Mouse (Mus musculus) MEL (cell line): Measurements from ENCODE around the gene Map1s. TPM values are rescaled to one million over a fixed set of nuclear protein-coding genes. Genes with fewer than 3 reads are reported as not detected.
A peak's percentile ranks its signal among the peaks of the same experiment; 100 is the strongest.

Experiments
- DNase-seq: peaks from one replicate; pipeline ENCODE4 v3.0.0; 2011; ENCODE audit warnings: low read depth, low spot score
- H3K27ac ChIP-seq: 2 replicates; pipeline ENCODE4 v1.5.1; 2012; ENCODE audit warnings: low read depth, mild to moderate bottlenecking, control low read depth, low read length, moderate library complexity; ENCODE audit not compliant: control insufficient read depth
- H3K27me3 ChIP-seq, 2 experiments: fragments of 150-350 bp in 1 of 2; sonication (generic) in 1 of 2; 2 replicates each; pipeline ENCODE4 v1.6.1; 2012; ENCODE audit warnings: low read length in 2 of 2, mild to moderate bottlenecking in 2 of 2, improper control_type of control experiment in 1 of 2, moderate library complexity in 1 of 2; ENCODE audit not compliant: insufficient read depth in 2 of 2, control insufficient read depth in 1 of 2
- H3K36me3 ChIP-seq, 2 experiments: 2 replicates each; pipeline ENCODE4 v1.6.1; 2012 to 2014; ENCODE audit warnings: low read length in 2 of 2, improper control_type of control experiment in 1 of 2, inconsistent platforms in 1 of 2, mild to moderate bottlenecking in 1 of 2; ENCODE audit not compliant: insufficient read depth in 2 of 2, control insufficient read depth in 1 of 2
- H3K4me1 ChIP-seq, 2 experiments: fragments of 150-350 bp in 1 of 2; sonication (generic) in 1 of 2; 2 replicates each; pipeline ENCODE4 v1.6.1; 2012; ENCODE audit warnings: low read length in 2 of 2, improper control_type of control experiment in 1 of 2, mild to moderate bottlenecking in 1 of 2; ENCODE audit not compliant: insufficient read depth in 2 of 2, control insufficient read depth in 1 of 2
- H3K4me3 ChIP-seq, 2 experiments: fragments of 150-350 bp in 1 of 2; sonication (generic) in 1 of 2; 2 replicates each; pipeline ENCODE4 v1.5.1; 2012; ENCODE audit warnings: low read depth in 2 of 2, low read length in 2 of 2, mild to moderate bottlenecking in 2 of 2, moderate library complexity in 2 of 2, control low read depth in 1 of 2, improper control_type of control experiment in 1 of 2; ENCODE audit not compliant: control insufficient read depth in 1 of 2, insufficient read depth in 1 of 2
- H3K79me2 ChIP-seq: 2 replicates; pipeline ENCODE4 v1.6.1; 2012; ENCODE audit warnings: mild to moderate bottlenecking, low read length, moderate library complexity; ENCODE audit not compliant: control insufficient read depth, poor library complexity, insufficient read depth
- H3K9ac ChIP-seq: 2 replicates; pipeline ENCODE4 v1.6.1; 2012; ENCODE audit warnings: low read depth, mild to moderate bottlenecking, control low read depth, low read length, moderate library complexity; ENCODE audit not compliant: control insufficient read depth, poor library complexity, severe bottlenecking
- H3K9me3 ChIP-seq: fragments of 150-350 bp; sonication (generic); replicated peaks from 2 replicates; pipeline ENCODE4 v1.6.1; 2012; ENCODE audit warnings: mild to moderate bottlenecking, low read length, improper control_type of control experiment, moderate library complexity; ENCODE audit not compliant: insufficient read depth
- BHLHE40 ChIP-seq: IDR thresholded peaks from 2 replicates; pipeline ENCODE4 v1.6.1; 2012; ENCODE audit warnings: low read depth, mild to moderate bottlenecking, inconsistent platforms, low read length, improper control_type of control experiment, borderline replicate concordance
- CHD1 ChIP-seq: IDR thresholded peaks from 2 replicates; pipeline ENCODE4 v1.6.1; 2012; ENCODE audit warnings: low read depth, mild to moderate bottlenecking, inconsistent platforms, low read length, improper control_type of control experiment
- CHD2 ChIP-seq: IDR thresholded peaks from 2 replicates; pipeline ENCODE4 v1.6.1; 2011; ENCODE audit warnings: low read length, improper control_type of control experiment
- CTCF ChIP-seq, 3 experiments: IDR thresholded peaks in 2 of 3; conservative IDR thresholded peaks in 1 of 3; 2 replicates each; pipeline ENCODE4 v1.5.1; 2011 to 2012; ENCODE audit warnings: low read length in 3 of 3, low read depth in 2 of 3, mild to moderate bottlenecking in 2 of 3, improper control_type of control experiment in 1 of 3, inconsistent platforms in 1 of 3, mixed read lengths in 1 of 3, moderate library complexity in 1 of 3; ENCODE audit not compliant: control insufficient read depth in 1 of 3, insufficient read depth in 1 of 3, poor library complexity in 1 of 3, severe bottlenecking in 1 of 3
- E2F4 ChIP-seq: IDR thresholded peaks from 2 replicates; pipeline ENCODE4 v1.6.1; 2011; ENCODE audit warnings: low read depth, low read length, improper control_type of control experiment, borderline replicate concordance
- ELF1 ChIP-seq: IDR thresholded peaks from 2 replicates; pipeline ENCODE4 v1.6.1; 2014; ENCODE audit warnings: low read depth, mild to moderate bottlenecking, inconsistent platforms, low read length, improper control_type of control experiment, moderate library complexity
- EP300 ChIP-seq, 2 experiments: IDR thresholded peaks; 2 replicates each; pipeline ENCODE4 v1.6.1; 2011; ENCODE audit warnings: improper control_type of control experiment in 2 of 2, low read length in 2 of 2, low read depth in 1 of 2, mild to moderate bottlenecking in 1 of 2
- ETS1 ChIP-seq: IDR thresholded peaks from 2 replicates; pipeline ENCODE4 v1.6.1; 2012; ENCODE audit warnings: low read depth, mild to moderate bottlenecking, inconsistent platforms, low read length, improper control_type of control experiment, moderate library complexity
- GABPA ChIP-seq: IDR thresholded peaks from 2 replicates; pipeline ENCODE4 v1.6.1; 2012; ENCODE audit warnings: low read depth, mild to moderate bottlenecking, inconsistent platforms, low read length, improper control_type of control experiment, moderate library complexity
- GATA1 ChIP-seq: IDR thresholded peaks from 2 replicates; pipeline ENCODE4 v1.6.1; 2011; ENCODE audit warnings: low read depth, low read length, improper control_type of control experiment
- HCFC1 ChIP-seq: IDR thresholded peaks from 2 replicates; pipeline ENCODE4 v1.6.1; 2012; ENCODE audit warnings: low read depth, mild to moderate bottlenecking, inconsistent platforms, low read length, improper control_type of control experiment, moderate library complexity
- JUND ChIP-seq: IDR thresholded peaks from 2 replicates; pipeline ENCODE4 v1.6.1; 2011; ENCODE audit warnings: low read depth, mild to moderate bottlenecking, improper control_type of control experiment, low read length
- KAT2A ChIP-seq: conservative IDR thresholded peaks from 2 replicates; pipeline ENCODE4 v1.6.1; 2012; ENCODE audit warnings: low read depth, low read length, improper control_type of control experiment, inconsistent platforms
- MAFK ChIP-seq: IDR thresholded peaks from 2 replicates; pipeline ENCODE4 v1.6.1; 2011; ENCODE audit warnings: low read depth, mild to moderate bottlenecking, low read length, improper control_type of control experiment, borderline replicate concordance
- MAX ChIP-seq: IDR thresholded peaks from 2 replicates; pipeline ENCODE4 v1.6.1; 2011; ENCODE audit warnings: low read length, improper control_type of control experiment
- MAZ ChIP-seq: IDR thresholded peaks from 2 replicates; pipeline ENCODE4 v1.6.1; 2012; ENCODE audit warnings: low read depth, mild to moderate bottlenecking, inconsistent platforms, low read length, improper control_type of control experiment
- MEF2A ChIP-seq: IDR thresholded peaks from 2 replicates; pipeline ENCODE4 v1.6.1; 2014; ENCODE audit warnings: low read depth, mild to moderate bottlenecking, inconsistent platforms, low read length, improper control_type of control experiment; ENCODE audit not compliant: poor library complexity, insufficient replicate concordance, severe bottlenecking; ENCODE audit errors: extremely low read depth
- MXI1 ChIP-seq: IDR thresholded peaks from 2 replicates; pipeline ENCODE4 v1.6.1; 2011; ENCODE audit warnings: mild to moderate bottlenecking, low read depth, low read length, improper control_type of control experiment
- MYB ChIP-seq: IDR thresholded peaks from 2 replicates; pipeline ENCODE4 v1.6.1; 2011; ENCODE audit warnings: mild to moderate bottlenecking, low read depth, low read length, improper control_type of control experiment
- MYC ChIP-seq: IDR thresholded peaks from 2 replicates; pipeline ENCODE4 v1.6.1; 2011; ENCODE audit warnings: low read depth, mild to moderate bottlenecking, low read length, improper control_type of control experiment, moderate library complexity
- NELFE ChIP-seq: IDR thresholded peaks from 2 replicates; pipeline ENCODE4 v1.6.1; 2011; ENCODE audit warnings: low read depth, low read length, improper control_type of control experiment
- NRF1 ChIP-seq: IDR thresholded peaks from 2 replicates; pipeline ENCODE4 v1.6.1; 2014; ENCODE audit warnings: low read depth, mild to moderate bottlenecking, inconsistent platforms, low read length, improper control_type of control experiment, moderate library complexity; ENCODE audit not compliant: poor library complexity, insufficient read depth, severe bottlenecking
- POLR2A ChIP-seq, 2 experiments: IDR thresholded peaks; 2 replicates each; pipeline ENCODE4 v1.6.1; 2011 to 2012; ENCODE audit warnings: low read length in 2 of 2, mild to moderate bottlenecking in 2 of 2, control low read depth in 1 of 2, improper control_type of control experiment in 1 of 2, low read depth in 1 of 2, moderate library complexity in 1 of 2; ENCODE audit not compliant: control insufficient read depth in 1 of 2, insufficient read depth in 1 of 2, poor library complexity in 1 of 2
- POLR2AphosphoS2 ChIP-seq: IDR thresholded peaks from 2 replicates; pipeline ENCODE4 v1.6.1; 2011; ENCODE audit warnings: low read length, improper control_type of control experiment
- POLR2AphosphoS5 ChIP-seq: IDR thresholded peaks from 2 replicates; pipeline ENCODE4 v1.6.1; 2012; ENCODE audit warnings: low read depth, borderline replicate concordance, mild to moderate bottlenecking, inconsistent platforms, low read length, moderate library complexity, mixed read lengths
- RAD21 ChIP-seq: IDR thresholded peaks from 2 replicates; pipeline ENCODE4 v1.6.1; 2011; ENCODE audit warnings: mild to moderate bottlenecking, low read depth, low read length, improper control_type of control experiment
- RCOR1 ChIP-seq: IDR thresholded peaks from 2 replicates; pipeline ENCODE4 v1.6.1; 2012; ENCODE audit warnings: low read depth, mild to moderate bottlenecking, inconsistent platforms, low read length, improper control_type of control experiment
- SIN3A ChIP-seq: IDR thresholded peaks from 2 replicates; pipeline ENCODE4 v1.6.1; 2012; ENCODE audit warnings: low read length, improper control_type of control experiment, inconsistent platforms
- SMC3 ChIP-seq: IDR thresholded peaks from 2 replicates; pipeline ENCODE4 v1.6.1; 2011; ENCODE audit warnings: low read depth, low read length, improper control_type of control experiment
- TAL1 ChIP-seq: IDR thresholded peaks from 2 replicates; pipeline ENCODE4 v1.6.1; 2012; ENCODE audit warnings: mild to moderate bottlenecking, inconsistent platforms, low read length, moderate library complexity, mixed read lengths
- TBP ChIP-seq: IDR thresholded peaks from 2 replicates; pipeline ENCODE4 v1.8.0; 2011; ENCODE audit warnings: low read depth, low read length, improper control_type of control experiment
- UBTF ChIP-seq: IDR thresholded peaks from 2 replicates; pipeline ENCODE4 v1.6.1; 2012; ENCODE audit warnings: low read depth, mild to moderate bottlenecking, inconsistent platforms, low read length, improper control_type of control experiment, moderate library complexity, borderline replicate concordance; ENCODE audit not compliant: insufficient read depth
- USF1 ChIP-seq: IDR thresholded peaks from 2 replicates; pipeline ENCODE4 v1.6.1; 2014; ENCODE audit warnings: low read depth, mild to moderate bottlenecking, inconsistent platforms, low read length, improper control_type of control experiment, moderate library complexity
- USF2 ChIP-seq, 2 experiments: IDR thresholded peaks; 2 replicates each; pipeline ENCODE4 v1.6.1; 2011 to 2012; ENCODE audit warnings: improper control_type of control experiment in 2 of 2, low read length in 2 of 2, borderline replicate concordance in 1 of 2, inconsistent platforms in 1 of 2, low read depth in 1 of 2, mild to moderate bottlenecking in 1 of 2; ENCODE audit not compliant: insufficient read depth in 1 of 2
- ZC3H11A ChIP-seq: IDR thresholded peaks from 2 replicates; pipeline ENCODE4 v1.6.1; 2012; ENCODE audit warnings: low read depth, mild to moderate bottlenecking, inconsistent platforms, low read length, improper control_type of control experiment
- ZMIZ1 ChIP-seq: IDR thresholded peaks from 2 replicates; pipeline ENCODE4 v1.6.1; 2012; ENCODE audit warnings: low read depth, mild to moderate bottlenecking, inconsistent platforms, low read length, improper control_type of control experiment, moderate library complexity
- ZNF384 ChIP-seq: IDR thresholded peaks from 2 replicates; pipeline ENCODE4 v1.6.1; 2012; ENCODE audit warnings: low read depth, mild to moderate bottlenecking, inconsistent platforms, low read length, improper control_type of control experiment
- polyA plus RNA-seq, 2 experiments: library from polyadenylated mRNA; stranded (reverse) in 1 of 2; unstranded in 1 of 2; fragments of >175 nt in 1 of 2; fragments of >200 nt in 1 of 2; gene quantifications; 2 replicates each; pipeline versions ENCODE4 v1.2.1 to v1.2.4; 2012; ENCODE audit warnings: low replicate concordance in 2 of 2, low read depth in 1 of 2; ENCODE audit not compliant: insufficient read length in 2 of 2, insufficient read depth in 1 of 2, missing spikeins in 1 of 2
- total RNA-seq: library from RNA; depleted of rRNA; stranded (reverse); fragments of 300-350 nt; gene quantifications from 2 replicates; pipeline ENCODE4 v1.2.3, GENCODE M21; 2012

The Map1s gene
- total and polyA plus RNA-seq, 3 experiments = 51.0 to 53.3 TPM; not detected in 1

DNA sequence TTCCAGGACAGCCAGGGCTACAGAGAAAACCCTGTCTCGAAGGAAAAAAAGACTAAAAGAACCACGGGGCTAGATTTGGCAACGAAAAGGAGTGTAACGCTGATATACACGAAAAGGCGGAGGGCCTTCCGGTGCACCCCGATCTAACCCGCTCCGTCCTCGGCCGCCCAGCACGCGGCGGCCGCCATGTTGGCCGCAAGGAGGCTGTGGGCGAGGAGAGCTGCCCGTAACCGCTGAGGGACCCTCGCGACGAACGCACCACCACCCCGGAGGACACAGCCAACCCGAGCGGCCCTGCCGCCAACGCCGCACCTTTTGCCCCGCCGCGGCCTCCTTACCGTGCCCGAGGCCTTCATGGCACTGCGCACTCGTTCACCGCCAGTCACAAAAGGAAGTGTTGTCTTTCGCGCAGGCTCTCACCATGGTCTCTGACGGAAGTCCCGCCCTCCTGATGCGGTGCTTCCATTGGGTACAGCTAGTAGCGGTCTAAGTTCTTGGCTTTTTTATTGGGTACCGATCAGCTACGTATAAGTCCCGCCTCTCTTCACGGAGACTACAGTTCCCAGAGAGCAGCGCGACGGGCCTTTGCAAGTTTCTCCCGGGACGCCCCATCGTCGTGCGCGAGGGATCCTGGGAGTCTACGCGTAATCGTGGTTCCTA, 8.6 kb upstream of the Map1s start, which contains the start of gene Rpl18a:
TSS of gene Rpl18a (minus strand) at position 392 of the 660 bp plus-strand sequence.
- Histone ChIP-seq H3K4me3 (peak within 1 kb of the TSS; percentile 79 to 97), H3K36me3 (peaks cover 7 to 17% of the 10 kb centered on the region in 2 experiments; a peak in 3 of 4 replicates), H3K79me2 (peaks cover 19% of the 10 kb centered on the region), H3K9ac (peak within 1 kb of the TSS; percentile 99), H3K27ac (peak within 1 kb of the TSS; percentile 91), H3K4me1 (peaks cover 4 to 11% of the 10 kb centered on the region in 2 experiments; a peak in 3 of 4 replicates), H3K9me3 (no peaks in the 10 kb centered on the region), H3K27me3 (no peaks in the 10 kb centered on the region)
- DNase-seq = peak; percentile 99
- TF ChIP-seq UBTF = no peak
- peak; percentile 59 for TF ChIP-seq SIN3A
- TF ChIP-seq ETS1 = no peak; the same call in 1 of the 2 replicates
- TF ChIP-seq ZMIZ1 = peak; percentile 93
- TF ChIP-seq ZC3H11A = no peak
- TF ChIP-seq POLR2A (IDR thresholded peaks at IDR 0.05; ENCODE audit: control insufficient read depth in 1 of 2, insufficient read depth in 1 of 2, low read depth in 1 of 2, low read length in 2 of 2, poor library complexity in 1 of 2) = peak; percentile 84 to 96
- TF ChIP-seq HCFC1 = peak; percentile 95
- no peak for TF ChIP-seq MEF2A
- no peak for TF ChIP-seq ZNF384
- peak; percentile 87 for TF ChIP-seq POLR2AphosphoS2
- TF ChIP-seq RCOR1 = no peak
- TF ChIP-seq KAT2A = peak; percentile 90
- TF ChIP-seq SMC3 = no peak
- TF ChIP-seq TBP = peak; percentile 98
- TF ChIP-seq TAL1 = no peak
- peak; percentile 53; the same call in 1 of the 2 replicates for TF ChIP-seq CHD2
- peak; percentile 69 for TF ChIP-seq NRF1
- TF ChIP-seq JUND = no peak
- no peak for TF ChIP-seq RAD21
- peak; percentile 75 for TF ChIP-seq ELF1
- no peak for TF ChIP-seq BHLHE40
- TF ChIP-seq MXI1 = no peak
- TF ChIP-seq USF2 (IDR thresholded peaks at IDR 0.05; ENCODE audit: borderline replicate concordance in 1 of 2, insufficient read depth in 1 of 2, low read depth in 1 of 2, low read length in 2 of 2) = no peak
- TF ChIP-seq GATA1 = no peak
- no peak for TF ChIP-seq USF1
- TF ChIP-seq MYC = peak; percentile 93
- peak; percentile 58; the same call in 1 of the 2 replicates for TF ChIP-seq CHD1
- TF ChIP-seq CTCF (IDR thresholded peaks at IDR 0.05 in 2 of 3, conservative IDR thresholded peaks at IDR 0.05 in 1 of 3; ENCODE audit: control insufficient read depth in 1 of 3, insufficient read depth in 1 of 3, low read depth in 2 of 3, low read length in 3 of 3, poor library complexity in 1 of 3, severe bottlenecking in 1 of 3) = no peak
- no peak for TF ChIP-seq E2F4
- TF ChIP-seq EP300 (IDR thresholded peaks at IDR 0.05; ENCODE audit: low read depth in 1 of 2, low read length in 2 of 2) = no peak
- peak; percentile 96 for TF ChIP-seq POLR2AphosphoS5
- no peak for TF ChIP-seq MYB
- TF ChIP-seq MAX = peak; percentile 91
- TF ChIP-seq MAFK = no peak
- TF ChIP-seq MAZ = no peak
- no peak; the same call in 1 of the 2 replicates for TF ChIP-seq GABPA
- peak; percentile 96 for TF ChIP-seq NELFE
